Mouse (Mus musculus) heart, postnatal 0 days (tissue): ENCODE measurements around the gene Fndc10. TPM values are rescaled to one million over a fixed set of nuclear protein-coding genes. Genes with fewer than 3 reads are reported as not detected.

Experiments
- ATAC-seq: fragments of 200-750 bp; cut with Nextera tagmentation; 2 replicates; pipeline ENCODE4 v1.8.0; 2017; ENCODE audit warnings: low read depth, moderate number of reproducible peaks, moderate library complexity; ENCODE audit not compliant: insufficient read depth
- DNase-seq: peaks from one replicate; pipeline ENCODE4 v3.0.0-alpha.2; 2016; ENCODE audit warnings: low spot score
- H3K27ac ChIP-seq: fragments of 300-500 bp; sonication (generic); 2 replicates; pipeline ENCODE4 v1.5.1; 2014; ENCODE audit warnings: low read depth, mild to moderate bottlenecking
- H3K27me3 ChIP-seq: fragments of 300-500 bp; sonication (generic); 2 replicates; pipeline ENCODE4 v1.6.1; 2014; ENCODE audit warnings: low read length, mixed read lengths; ENCODE audit not compliant: control insufficient read depth, insufficient read depth
- H3K36me3 ChIP-seq: fragments of 300-500 bp; sonication (generic); replicated peaks from 2 replicates; pipeline ENCODE4 v1.6.1; 2014; ENCODE audit warnings: low read length, mixed read lengths; ENCODE audit not compliant: control insufficient read depth, insufficient read depth
- H3K4me1 ChIP-seq: fragments of 300-500 bp; sonication (generic); 2 replicates; pipeline ENCODE4 v1.6.1; 2014; ENCODE audit warnings: antibody characterized with exemption; ENCODE audit not compliant: control insufficient read depth, insufficient read depth
- H3K4me2 ChIP-seq: fragments of 300-500 bp; sonication (generic); 2 replicates; pipeline ENCODE4 v1.6.1; 2014; ENCODE audit warnings: low read depth, mild to moderate bottlenecking, low read length, moderate library complexity
- H3K4me3 ChIP-seq: fragments of 300-500 bp; sonication (generic); 2 replicates; pipeline ENCODE4 v1.5.1; 2014; ENCODE audit warnings: low read depth, low read length
- H3K9ac ChIP-seq: fragments of 300-500 bp; sonication (generic); replicated peaks from 2 replicates; pipeline ENCODE4 v1.6.1; 2014; ENCODE audit warnings: low read depth, low read length, mixed read lengths
- H3K9me3 ChIP-seq: fragments of 300-500 bp; sonication (generic); replicated peaks from 2 replicates; pipeline ENCODE4 v1.6.1; 2016; ENCODE audit warnings: low read length; ENCODE audit not compliant: control insufficient read depth
- CTCF ChIP-seq: IDR thresholded peaks from 2 replicates; pipeline ENCODE4 v1.5.1; 2016; ENCODE audit warnings: antibody characterized with exemption, control low read depth, low read depth
- EP300 ChIP-seq: IDR thresholded peaks from 2 replicates; pipeline ENCODE4 v1.6.1; 2016; ENCODE audit warnings: antibody characterized with exemption, low read depth
- WGBS: fragments of 180-500 bp; shearing (Covaris S2); extraction: QIAGEN DNeasy Blood & Tissue Kit; methylation state at CpG from one replicate; pipeline ENCODE4 v1.1.7; 2014; 5-methylcytosine and 5-hydroxymethylcytosine counted together
- polyA plus RNA-seq: library from polyadenylated mRNA; unstranded; fragments of >200 nt; fragmentation: Nextera tagmentation; extraction: Ambion mirVana; gene quantifications from 2 replicates; pipeline ENCODE4 v1.2.1, GENCODE M21; 2015
- total RNA-seq: library from RNA; depleted of rRNA; stranded (reverse); fragments of >200 nt; gene quantifications from 2 replicates; pipeline ENCODE4 v1.2.3, GENCODE M21; 2014; ENCODE audit warnings: low replicate concordance

Gene Fndc10
- total and polyA plus RNA-seq, 2 experiments from 2014 or later = 2.1 to 9.7 TPM

DNA sequence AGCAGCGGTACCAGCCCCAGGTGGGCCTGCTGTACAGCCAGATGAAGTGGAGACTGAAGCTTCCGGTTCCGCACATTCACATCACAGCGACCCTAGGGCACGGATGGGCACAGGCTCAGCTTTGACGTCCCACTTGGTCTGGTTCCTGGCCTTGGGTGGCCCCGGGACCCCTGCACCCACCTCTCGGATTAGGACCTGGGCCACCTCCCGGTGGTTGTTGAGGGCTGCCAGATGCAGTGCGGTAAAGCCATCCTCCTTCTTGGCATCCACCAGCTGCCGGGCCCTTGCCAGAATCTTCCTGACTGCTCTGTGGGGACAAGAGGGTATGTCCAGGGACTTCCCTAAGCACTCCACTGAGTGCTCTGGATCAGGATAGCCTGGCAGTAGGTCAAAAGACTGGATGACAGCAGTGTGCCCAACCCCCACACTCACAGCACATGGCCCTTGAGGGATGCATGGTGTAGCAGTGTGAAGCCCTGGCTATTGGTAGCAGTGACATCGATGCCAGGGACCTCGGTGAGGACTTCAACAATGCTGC is 37.9 kb upstream of the Fndc10 start:
- Histone ChIP-seq H3K9ac (no peak overlapping the region), H3K36me3 (peaks cover 13% of the 10 kb centered on the region), H3K4me1 (peaks cover 43% of the 10 kb centered on the region), H3K27me3 (peaks cover 26% of the 10 kb centered on the region), H3K9me3 (no peaks in the 10 kb centered on the region), H3K27ac (no peak overlapping the region), H3K4me2 (no peak overlapping the region), H3K4me3 (no peak overlapping the region)
- DNase-seq = no peak
- WGBS = 92% methylated on average over 13 of the region's 13 CpGs
- ATAC-seq = no peak
- TF ChIP-seq CTCF (no peak), EP300 (no peak)

GRCm38 (mm10) chr4:155658961-155659360 is 35.2 kb upstream of the Fndc10 start:
- Histone ChIP-seq H3K4me2 (no peak overlapping the region), H3K4me1 (peaks cover 18% of the 10 kb centered on the region), H3K4me3 (no peak overlapping the region), H3K27ac (no peak overlapping the region), H3K9ac (no peak overlapping the region), H3K9me3 (no peaks in the 10 kb centered on the region), H3K27me3 (peaks cover 16% of the 10 kb centered on the region), H3K36me3 (peaks cover 13% of the 10 kb centered on the region)
- TF ChIP-seq CTCF = no peak
- TF ChIP-seq EP300 = no peak
- DNase-seq = no peak
- WGBS = 89% methylated on average over 10 of the region's 10 CpGs
- ATAC-seq = no peak

DNA sequence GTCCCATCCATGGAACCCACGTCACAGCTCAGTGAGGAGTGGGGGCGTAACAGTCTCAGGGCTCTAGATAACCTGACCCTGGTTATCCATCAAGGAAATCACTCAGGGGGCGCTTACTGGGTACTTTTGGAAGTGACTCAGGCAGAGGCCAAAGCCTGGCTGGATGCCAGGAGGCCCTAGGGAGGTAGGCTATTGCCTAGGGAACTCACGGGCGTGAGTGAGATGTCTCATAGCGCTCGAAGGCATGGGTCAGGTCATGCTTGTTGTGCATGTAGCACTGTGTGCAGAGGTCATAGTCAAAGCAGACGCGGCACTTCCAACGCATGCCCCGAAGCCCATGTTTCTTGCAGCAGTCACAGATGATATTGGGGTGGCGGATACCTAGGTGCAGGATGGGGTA is 33.5 kb upstream of the Fndc10 start:
- no peak overlapping the region for H3K4me3 ChIP-seq
- 0 out of 2 replicates have a peak, but pooled peaks cover 4% of the 10 kb centered on the region for H3K4me1 ChIP-seq
- DNase-seq (peak; percentile 19), ATAC-seq (0 out of 2 replicates have a peak, but pooled peaks have one; percentile 24)
- H3K27me3 ChIP-seq = no peaks in the 10 kb centered on the region
- TF ChIP-seq CTCF (no peak), EP300 (no peak)
- peaks cover 20% of the 10 kb centered on the region for H3K36me3 ChIP-seq
- no peak overlapping the region for H3K27ac ChIP-seq
- no peaks in the 10 kb centered on the region for H3K9me3 ChIP-seq
- no peak overlapping the region for H3K9ac ChIP-seq
- WGBS = 50% methylated on average over 12 of the region's 12 CpGs
- H3K4me2 ChIP-seq = no peak overlapping the region

- no peak overlapping the region for H3K4me3 ChIP-seq
- H3K9me3 ChIP-seq = no peaks in the 10 kb centered on the region
- no peak overlapping the region for H3K4me2 ChIP-seq
- DNase-seq = no peak
- peaks cover 6% of the 10 kb centered on the region for H3K4me1 ChIP-seq
- H3K36me3 ChIP-seq = peaks cover 11% of the 10 kb centered on the region; the same call in 1 of the 2 replicates
- TF ChIP-seq CTCF (no peak), EP300 (no peak)
- ATAC-seq = no peak
- no peaks in the 10 kb centered on the region for H3K27me3 ChIP-seq
- no peak overlapping the region for H3K27ac ChIP-seq
- no peak overlapping the region for H3K9ac ChIP-seq
These were observed 27.2 kb upstream of the Fndc10 start for GRCm38 (mm10) chr4:155666903-155667302.

DNA sequence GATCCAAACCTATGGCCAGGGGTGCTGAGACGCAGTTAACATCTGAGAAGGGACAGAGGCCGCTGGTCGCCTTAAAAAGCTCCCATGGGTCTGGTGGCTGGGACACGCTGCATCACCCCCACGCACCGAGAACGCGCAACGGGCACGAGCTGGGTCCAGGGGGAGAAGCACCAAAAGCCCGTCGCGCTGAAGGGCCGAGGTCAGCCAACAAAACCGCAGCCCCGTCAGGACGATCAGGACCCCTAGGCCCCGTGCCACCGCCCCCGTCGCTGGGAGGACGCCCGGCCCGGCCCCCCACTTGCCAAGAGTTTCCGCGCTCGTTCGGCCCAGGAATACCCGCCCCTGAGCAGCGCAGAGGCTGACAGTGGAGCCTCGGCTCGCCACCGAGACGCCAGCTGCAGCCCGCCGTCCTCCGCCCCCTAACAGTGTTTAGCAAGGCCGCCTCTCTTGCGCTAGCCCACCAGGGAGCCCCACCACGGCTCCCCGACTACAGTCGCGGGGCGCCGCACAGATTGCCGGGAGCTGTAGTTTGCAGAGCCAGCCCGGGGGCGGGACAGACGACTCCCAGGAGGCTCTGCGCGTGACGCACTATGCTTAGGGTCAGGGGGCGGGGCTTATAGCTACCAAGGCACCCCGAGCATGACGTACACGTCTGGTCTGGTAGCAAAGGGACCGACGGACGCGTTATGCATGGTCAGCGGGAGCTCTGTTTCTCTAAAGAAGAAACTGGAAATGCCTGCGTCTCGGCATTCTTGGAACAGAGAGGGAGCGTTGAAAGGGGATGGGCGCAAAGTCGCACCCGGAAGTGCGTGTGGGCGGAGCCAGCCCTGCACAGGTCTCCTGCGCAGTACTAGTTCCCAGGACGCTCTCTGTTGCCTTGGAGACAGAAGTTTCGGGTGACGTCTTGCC is 25.2 kb upstream of the Fndc10 start, which contains the start of gene Mib2:
Mib2 (minus strand) TSS at position 510 of the 909 bp plus-strand sequence.
- ATAC-seq (peak; percentile 99), DNase-seq (peak; percentile 97)
- peak within 1 kb of the TSS; percentile 89 for H3K4me3 ChIP-seq
- no peaks in the 10 kb centered on the region for H3K9me3 ChIP-seq
- peaks cover 6% of the 10 kb centered on the region for H3K4me1 ChIP-seq
- H3K4me2 ChIP-seq = peak within 1 kb of the TSS; percentile 67
- H3K27me3 ChIP-seq = no peaks in the 10 kb centered on the region
- H3K27ac ChIP-seq = peak within 1 kb of the TSS; percentile 46; the same call in 1 of the 2 replicates
- WGBS = under 1% methylated on average over 73 of the region's 73 CpGs
- peak within 1 kb of the TSS; percentile 78 for H3K9ac ChIP-seq
- peaks cover 11% of the 10 kb centered on the region; the same call in 1 of the 2 replicates for H3K36me3 ChIP-seq
- no peak for TF ChIP-seq CTCF
- TF ChIP-seq EP300 = 0 out of 2 replicates have a peak, but pooled peaks have one; percentile 45
